In genomic region chr5:75368691-75369090, GRCm38 (mm10) we compare ENCODE assay signal across 25 mouse cellular contexts.
DNase-seq lines count a peak whose midpoint lies in the region; ATAC-seq and TF ChIP-seq lines count a peak whose summit lies in the region.
"Had no signal": no experiment of that assay in that cellular context is flagged by ENCODE, and none has a peak within 500 bp of the region (broad histone marks: within the 10 kb centered on the region; RNA-seq: fewer than 3 reads in every experiment).

No protein-coding gene starts in this region.

- no peak for TF ChIP-seq POLR2A in kidney, adult 2 months (IDR thresholded peaks at IDR 0.05; ENCODE audit: low read depth, low read length)

- 75% methylated on average over 5 of the region's 5 CpGs for WGBS in kidney, adult 2 months
- 85% methylated on average over 5 of the region's 5 CpGs for WGBS in kidney, embryonic 15.5 days

- H3K9me3 ChIP-seq in kidney, embryonic 15.5 days (replicated peaks), result peaks cover 4% of the 10 kb centered on the region; the same call in 1 of the 2 replicates
- H3K9me3 ChIP-seq: hindbrain, embryonic 13.5 days; liver, embryonic 15.5 days had no signal

- H3K27me3 ChIP-seq in kidney, adult 2 months (replicated peaks; ENCODE audit: control insufficient read depth, insufficient read depth, low read length), result no peaks in the 10 kb centered on the region
- no peaks in the 10 kb centered on the region for H3K27me3 ChIP-seq in kidney, embryonic 15.5 days
- H3K27me3 ChIP-seq: hindbrain, embryonic 13.5 days; limb, embryonic 12.5 days; liver, embryonic 15.5 days; neural tube, embryonic 12.5 days; Patski had no signal

- H3K27ac ChIP-seq in kidney, adult 2 months (ENCODE audit: insufficient read depth, low read depth, low read length), result no peak overlapping the region
- no peak overlapping the region for H3K27ac ChIP-seq in kidney, embryonic 15.5 days
- H3K27ac ChIP-seq: forebrain, embryonic 13.5 days; hindbrain, embryonic 13.5 days; limb, embryonic 12.5 days; liver, embryonic 15.5 days; neural tube, embryonic 12.5 days had no signal

- peak; percentile 11 to 54 for DNase-seq in adrenal gland, adult (ENCODE audit: inconsistent age in 2 of 2, low spot score in 1 of 2)
- DNase-seq in adrenal gland, adult 18-20 months (ENCODE audit: low spot score in 2 of 2), result no peak
- DNase-seq in kidney, adult 2 months, result peak; percentile 18
- DNase-seq in ovary, postnatal 36 days (ENCODE audit: low spot score), result peak; percentile 14
- no peak for DNase-seq in ovary, postnatal 10 days (ENCODE audit: low spot score)
- no peak for DNase-seq in urinary bladder, adult 2 months (ENCODE audit: low spot score)
- DNase-seq in heart, adult 18-20 months, result no peak
- DNase-seq: cerebellum, adult 11 months; cerebellum, adult 9-10 months; cerebellum, postnatal 36 days; gastrocnemius, postnatal 14 days; heart, postnatal 4 days; lung, embryonic 14.5 days; lung, postnatal 14 days; thymus, postnatal 4 days had no signal

- H3K4me2 ChIP-seq in kidney, embryonic 15.5 days, result no peak overlapping the region
- H3K4me2 ChIP-seq: forebrain, embryonic 13.5 days; heart, embryonic 11.5 days; hindbrain, embryonic 13.5 days; limb, embryonic 12.5 days; liver, embryonic 15.5 days; lung, embryonic 14.5 days; midbrain, embryonic 11.5 days; neural tube, embryonic 12.5 days had no signal

- TF ChIP-seq CTCF in kidney, adult 2 months (conservative IDR thresholded peaks at IDR 0.05; ENCODE audit: insufficient read depth, insufficient read length, low read depth, low read length), result no peak

- H3K9ac ChIP-seq in kidney, embryonic 15.5 days, result no peak overlapping the region
- H3K9ac ChIP-seq: forebrain, embryonic 13.5 days; hindbrain, embryonic 13.5 days; limb, embryonic 12.5 days; liver, embryonic 15.5 days; lung, embryonic 14.5 days; neural tube, embryonic 12.5 days had no signal

- no peaks in the 10 kb centered on the region for H3K36me3 ChIP-seq in kidney, adult 2 months (ENCODE audit: control insufficient read depth, insufficient read depth, low read length)
- no peaks in the 10 kb centered on the region for H3K36me3 ChIP-seq in kidney, embryonic 15.5 days
- H3K36me3 ChIP-seq: hindbrain, embryonic 13.5 days; limb, embryonic 12.5 days; liver, embryonic 15.5 days; neural tube, embryonic 12.5 days had no signal

- no peaks in the 10 kb centered on the region for H3K4me1 ChIP-seq in kidney, adult 2 months (ENCODE audit: control insufficient read depth, insufficient read depth, low read length)
- no peaks in the 10 kb centered on the region for H3K4me1 ChIP-seq in kidney, embryonic 15.5 days
- H3K4me1 ChIP-seq: forebrain, embryonic 13.5 days; hindbrain, embryonic 13.5 days; limb, embryonic 12.5 days; neural tube, embryonic 12.5 days had no signal

- no peak for ATAC-seq in kidney, embryonic 15.5 days (replicated peaks; ENCODE audit: low FRiP score)
- ATAC-seq: forebrain, embryonic 13.5 days; Patski had no signal

- no peak overlapping the region for H3K4me3 ChIP-seq in kidney, adult 2 months (ENCODE audit: insufficient read depth, low read depth, low read length)
- no peak overlapping the region for H3K4me3 ChIP-seq in kidney, embryonic 15.5 days (replicated peaks)
- H3K4me3 ChIP-seq: forebrain, embryonic 13.5 days; hindbrain, embryonic 13.5 days; limb, embryonic 12.5 days; liver, embryonic 15.5 days; myocyte; neural tube, embryonic 12.5 days had no signal

Comparison
In these comparisons a context has a peak if more than half of its experiments do, and no peak if none do; other contexts are left out.
1. DNase-seq: peak in adrenal gland, adult (2 of 2), kidney, adult 2 months (single experiment) and ovary, postnatal 36 days (single experiment); none in adrenal gland, adult 18-20 months (0 of 2), ovary, postnatal 10 days (single experiment), urinary bladder, adult 2 months (single experiment) and heart, adult 18-20 months (0 of 2).